Mouse (Mus musculus): Measurements from ENCODE around the gene Yrdc.

GRCm38 (mm10) chr4:124888702-124889101, 38.2 kb downstream of the Yrdc start:
- TF ChIP-seq CTCF (IDR thresholded peaks at IDR 0.05; ENCODE audit: extremely low read depth, insufficient read length, insufficient replicate concordance, low read depth, low read length) (no peak), POLR2A (IDR thresholded peaks at IDR 0.05; ENCODE audit: low read depth, low read length) (no peak)
